Mouse (Mus musculus): ENCODE results near the gene Ppp3ca. TPM values are rescaled to one million over a fixed set of nuclear protein-coding genes. Genes with fewer than 3 reads are reported as not detected.

Gene Ppp3ca
- polyA plus RNA-seq, 1 experiment from 2014 or later, result 21.6 TPM

GRCm38 (mm10) chr3:136761979-136762341 is 92.0 kb downstream of the Ppp3ca start:
- Histone ChIP-seq H3K9ac (replicated peaks) (no peak overlapping the region), H3K4me1 (ENCODE audit: insufficient read depth) (peaks cover 9% of the 10 kb centered on the region), H3K36me3 (replicated peaks; ENCODE audit: insufficient read depth, low read length) (no peaks in the 10 kb centered on the region), H3K9me3 (ENCODE audit: low read length) (no peaks in the 10 kb centered on the region), H3K27ac (ENCODE audit: low read depth) (no peak overlapping the region), H3K27me3 (ENCODE audit: insufficient read depth, low read length) (no peaks in the 10 kb centered on the region), H3K4me2 (ENCODE audit: low read depth, low read length) (no peak overlapping the region), H3K4me3 (ENCODE audit: low read depth, low read length) (no peak overlapping the region)
- no peak for ATAC-seq
- TF ChIP-seq CTCF (IDR thresholded peaks at IDR 0.05; ENCODE audit: low read depth) (no peak), EP300 (IDR thresholded peaks at IDR 0.05; ENCODE audit: low read depth) (no peak)
- WGBS (ENCODE audit: insufficient replicate concordance), result 33% methylated on average over 1 of the region's 1 CpGs
- DNase-seq, result no peak

GRCm38 (mm10) chr3:136763717-136764270 is 93.9 kb downstream of the Ppp3ca start:
- Histone ChIP-seq H3K36me3 (replicated peaks; ENCODE audit: insufficient read depth, low read length) (no peaks in the 10 kb centered on the region), H3K27me3 (ENCODE audit: insufficient read depth, low read length) (no peaks in the 10 kb centered on the region), H3K9me3 (ENCODE audit: low read length) (no peaks in the 10 kb centered on the region), H3K4me1 (ENCODE audit: insufficient read depth) (peaks cover 9% of the 10 kb centered on the region), H3K9ac (replicated peaks) (no peak overlapping the region), H3K4me2 (ENCODE audit: low read depth, low read length) (no peak overlapping the region), H3K4me3 (ENCODE audit: low read depth, low read length) (no peak overlapping the region), H3K27ac (ENCODE audit: low read depth) (no peak overlapping the region)
- DNase-seq (no peak), ATAC-seq (no peak)
- TF ChIP-seq CTCF (IDR thresholded peaks at IDR 0.05; ENCODE audit: low read depth) (no peak), EP300 (IDR thresholded peaks at IDR 0.05; ENCODE audit: low read depth) (no peak)
- 59% methylated on average over 5 of the region's 5 CpGs for WGBS (ENCODE audit: insufficient replicate concordance)

DNA sequence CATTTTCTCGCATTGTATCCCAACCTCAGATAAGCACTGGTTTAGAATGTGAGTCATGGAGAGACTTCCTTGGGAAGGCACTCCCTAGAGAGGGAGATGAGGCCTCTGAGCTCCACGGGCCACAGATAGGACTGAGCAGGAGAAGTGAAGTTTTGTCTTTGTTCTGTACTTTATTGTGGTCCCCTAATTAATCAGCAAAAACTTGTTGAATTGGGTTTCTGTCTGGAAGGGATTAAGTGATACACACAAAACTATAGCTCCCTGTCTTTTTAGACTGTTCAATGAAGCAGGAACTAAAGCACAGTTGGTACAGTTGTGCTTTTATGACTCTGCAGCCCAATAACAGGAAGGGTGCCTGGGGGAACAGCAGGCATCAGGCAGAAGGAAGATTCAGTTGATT is 95.6 kb downstream of the Ppp3ca start:
- no peak for TF ChIP-seq EP300 (IDR thresholded peaks at IDR 0.05; ENCODE audit: low read depth)
- no peak for TF ChIP-seq CTCF (IDR thresholded peaks at IDR 0.05; ENCODE audit: low read depth)
- Histone ChIP-seq H3K27ac (ENCODE audit: low read depth) (no peak overlapping the region), H3K27me3 (ENCODE audit: insufficient read depth, low read length) (no peaks in the 10 kb centered on the region), H3K4me2 (ENCODE audit: low read depth, low read length) (no peak overlapping the region), H3K9me3 (ENCODE audit: low read length) (no peaks in the 10 kb centered on the region), H3K9ac (replicated peaks) (no peak overlapping the region), H3K4me3 (ENCODE audit: low read depth, low read length) (no peak overlapping the region), H3K4me1 (ENCODE audit: insufficient read depth) (peaks cover 9% of the 10 kb centered on the region), H3K36me3 (replicated peaks; ENCODE audit: insufficient read depth, low read length) (no peaks in the 10 kb centered on the region)
- WGBS (ENCODE audit: insufficient replicate concordance), result 43% methylated on average over 2 of the region's 2 CpGs
- DNase-seq (no peak), ATAC-seq (no peak)

DNA sequence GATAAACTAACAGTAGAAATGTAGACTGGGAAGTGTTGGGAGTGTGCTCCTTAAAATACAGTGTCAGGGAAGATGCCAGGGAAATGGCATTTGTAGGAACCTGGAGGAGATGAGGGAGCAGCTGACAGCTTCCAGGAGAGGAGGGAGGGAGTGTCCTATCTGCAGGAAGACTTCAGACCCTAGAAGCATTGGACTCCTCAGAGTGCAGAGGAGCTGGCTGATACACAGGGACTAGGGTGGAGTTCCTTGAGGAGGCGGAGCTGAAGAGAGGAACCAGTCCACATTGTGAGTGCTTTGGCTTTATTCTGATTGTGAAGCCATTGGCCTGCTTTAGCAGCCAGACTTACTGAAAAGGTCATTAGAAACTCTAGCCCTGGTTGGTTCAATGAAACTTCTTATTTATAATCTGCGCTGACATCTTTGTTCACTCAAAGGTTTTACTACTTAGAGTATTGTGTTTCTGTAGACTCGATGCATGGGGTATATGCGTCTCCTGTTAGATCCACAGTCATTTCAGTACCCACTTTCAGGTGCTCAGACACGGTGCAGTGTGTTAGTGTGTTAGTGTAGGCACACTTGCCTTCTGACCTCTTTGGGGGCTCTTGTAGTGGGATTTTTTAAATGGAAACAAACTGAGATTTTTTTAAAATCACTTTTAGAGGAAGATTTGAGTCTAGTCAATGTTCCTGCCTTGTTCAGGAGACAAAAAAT is 99.0 kb downstream of the Ppp3ca start:
- no peak overlapping the region for H3K9ac ChIP-seq (replicated peaks)
- TF ChIP-seq EP300 (IDR thresholded peaks at IDR 0.05; ENCODE audit: low read depth) (no peak), CTCF (IDR thresholded peaks at IDR 0.05; ENCODE audit: low read depth) (no peak)
- H3K4me3 ChIP-seq (ENCODE audit: low read depth, low read length), result no peak overlapping the region
- peaks cover 2% of the 10 kb centered on the region; the same call in 1 of the 2 replicates for H3K4me1 ChIP-seq (ENCODE audit: insufficient read depth)
- no peaks in the 10 kb centered on the region for H3K36me3 ChIP-seq (replicated peaks; ENCODE audit: insufficient read depth, low read length)
- no peaks in the 10 kb centered on the region for H3K9me3 ChIP-seq (ENCODE audit: low read length)
- no peak overlapping the region for H3K4me2 ChIP-seq (ENCODE audit: low read depth, low read length)
- DNase-seq (no peak), ATAC-seq (no peak)
- H3K27ac ChIP-seq (ENCODE audit: low read depth), result no peak overlapping the region
- 78% methylated on average over 5 of the region's 5 CpGs for WGBS (ENCODE audit: insufficient replicate concordance)
- no peaks in the 10 kb centered on the region for H3K27me3 ChIP-seq (ENCODE audit: insufficient read depth, low read length)

GRCm38 (mm10) chr3:136769486-136769882 is 99.6 kb downstream of the Ppp3ca start:
- peaks cover 2% of the 10 kb centered on the region; the same call in 1 of the 2 replicates for H3K4me1 ChIP-seq (ENCODE audit: insufficient read depth)
- no peaks in the 10 kb centered on the region for H3K9me3 ChIP-seq (ENCODE audit: low read length)
- H3K36me3 ChIP-seq (replicated peaks; ENCODE audit: insufficient read depth, low read length), result no peaks in the 10 kb centered on the region
- no peaks in the 10 kb centered on the region for H3K27me3 ChIP-seq (ENCODE audit: insufficient read depth, low read length)
- no peak for TF ChIP-seq EP300 (IDR thresholded peaks at IDR 0.05; ENCODE audit: low read depth)
- TF ChIP-seq CTCF (IDR thresholded peaks at IDR 0.05; ENCODE audit: low read depth), result no peak; the same call in 1 of the 2 replicates
- H3K4me3 ChIP-seq (ENCODE audit: low read depth, low read length), result no peak overlapping the region
- H3K27ac ChIP-seq (ENCODE audit: low read depth), result no peak overlapping the region
- no peak for DNase-seq
- H3K4me2 ChIP-seq (ENCODE audit: low read depth, low read length), result no peak overlapping the region
- ATAC-seq, result no peak
- WGBS (ENCODE audit: insufficient replicate concordance), result 52% methylated on average over 1 of the region's 1 CpGs
- no peak overlapping the region for H3K9ac ChIP-seq (replicated peaks)

GRCm38 (mm10) chr3:136771700-136772099 is 101.8 kb downstream of the Ppp3ca start:
- H3K4me3 ChIP-seq (ENCODE audit: low read depth, low read length), result no peak overlapping the region
- H3K4me1 ChIP-seq (ENCODE audit: insufficient read depth), result peaks cover 2% of the 10 kb centered on the region; the same call in 1 of the 2 replicates
- H3K4me2 ChIP-seq (ENCODE audit: low read depth, low read length), result no peak overlapping the region
- ATAC-seq (no peak), DNase-seq (no peak)
- H3K9me3 ChIP-seq (ENCODE audit: low read length), result no peaks in the 10 kb centered on the region
- H3K27me3 ChIP-seq (ENCODE audit: insufficient read depth, low read length), result no peaks in the 10 kb centered on the region
- no peak overlapping the region for H3K27ac ChIP-seq (ENCODE audit: low read depth)
- TF ChIP-seq CTCF (IDR thresholded peaks at IDR 0.05; ENCODE audit: low read depth) (no peak), EP300 (IDR thresholded peaks at IDR 0.05; ENCODE audit: low read depth) (no peak)
- no peak overlapping the region for H3K9ac ChIP-seq (replicated peaks)
- no peaks in the 10 kb centered on the region for H3K36me3 ChIP-seq (replicated peaks; ENCODE audit: insufficient read depth, low read length)
- WGBS (ENCODE audit: insufficient replicate concordance), result 72% methylated on average over 5 of the region's 5 CpGs

Data from liver, postnatal 0 days (tissue).